Comparison of ENCODE assay signal across 10 mouse cellular contexts in the genomic region with DNA sequence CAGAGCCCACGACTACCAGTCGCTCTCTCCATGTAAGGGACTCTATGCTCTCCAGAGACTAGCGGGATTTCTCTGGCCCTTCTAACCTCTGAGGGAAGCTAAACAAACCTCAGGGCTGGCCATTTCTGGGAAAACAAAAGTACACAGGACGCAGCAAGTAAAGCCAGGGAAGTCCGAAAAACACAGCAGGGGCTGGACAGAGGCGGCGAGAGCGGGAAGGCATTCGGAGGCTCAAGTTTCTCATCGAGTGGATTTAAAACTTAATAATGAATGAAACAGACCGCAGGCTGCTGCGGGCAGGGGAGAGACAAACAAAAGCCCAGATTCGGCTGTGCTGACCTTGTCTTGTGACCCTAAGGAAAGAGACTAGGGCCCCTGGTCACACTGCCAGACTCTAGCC.
DNase-seq lines count a peak whose midpoint lies in the region; ATAC-seq and TF ChIP-seq lines count a peak whose summit lies in the region.
"Had no signal": no experiment of that assay in that cellular context is flagged by ENCODE, and none has a peak within 500 bp of the region (broad histone marks: within the 10 kb centered on the region; RNA-seq: fewer than 3 reads in every experiment).

No protein-coding gene starts in this region.

- ATAC-seq in intestine, embryonic 16.5 days = no peak
- no peak for ATAC-seq in intestine, postnatal 0 days
- ATAC-seq in hindbrain, embryonic 12.5 days (ENCODE audit: low FRiP score) = no peak
- no peak for ATAC-seq in erythroid progenitor cell, adult 5-6 weeks (replicated peaks; ENCODE audit: low FRiP score, poor library complexity, severe bottlenecking)
- ATAC-seq: intestine, embryonic 15.5 days had no signal

- H3K36me3 ChIP-seq in intestine, embryonic 16.5 days (ENCODE audit: control insufficient read depth, insufficient read depth, low read length) = no peaks in the 10 kb centered on the region
- H3K36me3 ChIP-seq in intestine, postnatal 0 days (ENCODE audit: control insufficient read depth, insufficient read depth) = no peaks in the 10 kb centered on the region
- peaks cover 40% of the 10 kb centered on the region for H3K36me3 ChIP-seq in hindbrain, embryonic 12.5 days
- H3K36me3 ChIP-seq: intestine, embryonic 15.5 days had no signal

- H3K4me3 ChIP-seq in intestine, embryonic 16.5 days (ENCODE audit: low read length) = no peak overlapping the region
- H3K4me3 ChIP-seq in intestine, postnatal 0 days (ENCODE audit: low read depth, low read length) = no peak overlapping the region
- H3K4me3 ChIP-seq in hindbrain, embryonic 12.5 days = no peak overlapping the region
- no peak overlapping the region for H3K4me3 ChIP-seq in cerebellum, adult 2 months (replicated peaks; ENCODE audit: insufficient read depth, low read depth, low read length)
- H3K4me3 ChIP-seq: intestine, embryonic 15.5 days had no signal

- DNase-seq in embryo, embryonic 11 days = peak; percentile 67
- peak; percentile 60 for DNase-seq in neural tube, embryonic 10.5 days (ENCODE audit: extremely low spot score, low spot score)
- DNase-seq in adrenal gland, postnatal 36 days = no peak
- DNase-seq in cerebellum, adult 2 months = no peak
- DNase-seq: adrenal gland, postnatal 14 days had no signal

- H3K9me3 ChIP-seq in intestine, embryonic 16.5 days (ENCODE audit: control insufficient read depth, low read length) = no peaks in the 10 kb centered on the region
- no peaks in the 10 kb centered on the region for H3K9me3 ChIP-seq in intestine, postnatal 0 days (ENCODE audit: control insufficient read depth)
- H3K9me3 ChIP-seq in hindbrain, embryonic 12.5 days (replicated peaks) = no peaks in the 10 kb centered on the region
- H3K9me3 ChIP-seq: intestine, embryonic 15.5 days had no signal

- no peaks in the 10 kb centered on the region for H3K27me3 ChIP-seq in intestine, embryonic 16.5 days (replicated peaks; ENCODE audit: control insufficient read depth, insufficient read depth, low read length)
- H3K27me3 ChIP-seq in intestine, postnatal 0 days (replicated peaks; ENCODE audit: control insufficient read depth, insufficient read depth, low read length) = no peaks in the 10 kb centered on the region
- no peaks in the 10 kb centered on the region for H3K27me3 ChIP-seq in hindbrain, embryonic 12.5 days
- no peaks in the 10 kb centered on the region for H3K27me3 ChIP-seq in cerebellum, adult 2 months (ENCODE audit: control insufficient read depth, insufficient read depth, low read length)
- H3K27me3 ChIP-seq: intestine, embryonic 15.5 days had no signal

- H3K27ac ChIP-seq in intestine, embryonic 16.5 days (ENCODE audit: low read length) = no peak overlapping the region
- H3K27ac ChIP-seq in intestine, postnatal 0 days (ENCODE audit: low read depth, low read length) = no peak overlapping the region
- peak overlapping the region; percentile 81 for H3K27ac ChIP-seq in hindbrain, embryonic 12.5 days
- H3K27ac ChIP-seq in cerebellum, adult 2 months (ENCODE audit: insufficient read depth, low read length) = no peak overlapping the region
- H3K27ac ChIP-seq: intestine, embryonic 15.5 days had no signal

- TF ChIP-seq CTCF in intestine, postnatal 0 days (IDR thresholded peaks at IDR 0.05; ENCODE audit: low read depth) = no peak
- no peak for TF ChIP-seq CTCF in cerebellum, adult 2 months (IDR thresholded peaks at IDR 0.05; ENCODE audit: borderline replicate concordance, insufficient read depth, low read depth, low read length)

- H3K4me2 ChIP-seq in intestine, embryonic 16.5 days (ENCODE audit: low read depth, low read length) = no peak overlapping the region
- H3K4me2 ChIP-seq in intestine, postnatal 0 days (replicated peaks; ENCODE audit: low read depth) = no peak overlapping the region
- peak overlapping the region; percentile 38 for H3K4me2 ChIP-seq in hindbrain, embryonic 12.5 days (replicated peaks)
- H3K4me2 ChIP-seq: intestine, embryonic 15.5 days had no signal

- TF ChIP-seq POLR2A in cerebellum, adult 2 months (IDR thresholded peaks at IDR 0.05; ENCODE audit: borderline replicate concordance, insufficient read depth, low read length) = no peak

- WGBS in intestine, embryonic 16.5 days = 23% methylated on average over 13 of the region's 13 CpGs
- 33% methylated on average over 13 of the region's 13 CpGs for WGBS in intestine, postnatal 0 days
- WGBS in hindbrain, embryonic 12.5 days = 8% methylated on average over 13 of the region's 13 CpGs
- WGBS in cerebellum, adult 2 months = 75% methylated on average over 13 of the region's 13 CpGs

- 0 out of 2 replicates have a peak, but pooled peaks cover 4% of the 10 kb centered on the region for H3K4me1 ChIP-seq in intestine, embryonic 16.5 days (ENCODE audit: control insufficient read depth, insufficient read depth, low read length)
- H3K4me1 ChIP-seq in intestine, postnatal 0 days (replicated peaks; ENCODE audit: control insufficient read depth, insufficient read depth, low read length) = no peaks in the 10 kb centered on the region
- peaks cover 34% of the 10 kb centered on the region for H3K4me1 ChIP-seq in hindbrain, embryonic 12.5 days
- no peaks in the 10 kb centered on the region for H3K4me1 ChIP-seq in cerebellum, adult 2 months (ENCODE audit: control insufficient read depth, insufficient read depth, low read length)

- peak overlapping the region; percentile 8; the same call in 1 of the 2 replicates for H3K9ac ChIP-seq in intestine, embryonic 16.5 days (ENCODE audit: low read depth, low read length)
- H3K9ac ChIP-seq in intestine, postnatal 0 days (ENCODE audit: low read depth, low read length) = no peak overlapping the region
- H3K9ac ChIP-seq in hindbrain, embryonic 12.5 days = 0 out of 2 replicates have a peak overlapping the region, but pooled peaks have one; percentile 32
- H3K9ac ChIP-seq: intestine, embryonic 15.5 days had no signal

Comparison
In these comparisons a context has a peak if more than half of its experiments do, and no peak if none do; other contexts are left out.
1. DNase-seq: peak in embryo, embryonic 11 days (single experiment) and neural tube, embryonic 10.5 days (single experiment); none in adrenal gland, postnatal 36 days (0 of 2) and cerebellum, adult 2 months (0 of 2).